Mouse (Mus musculus) heart, adult 2 months (tissue): ENCODE results near the gene Plac1.

Experiments used
- CTCF ChIP-seq: fragments of 200-600 bp; IDR thresholded peaks from 2 replicates; pipeline ENCODE4 v1.8.1; 2022; ENCODE audit warnings: antibody characterized with exemption, mild to moderate bottlenecking, moderate library complexity
- EP300 ChIP-seq: fragments of 200-500 bp; IDR thresholded peaks from 2 replicates; pipeline ENCODE4 v1.6.1; 2011; ENCODE audit warnings: low read depth, low read length, control low read depth; ENCODE audit not compliant: insufficient read depth
- POLR2A ChIP-seq: fragments of 200-500 bp; IDR thresholded peaks from 2 replicates; pipeline ENCODE4 v1.6.1; 2011; ENCODE audit warnings: mild to moderate bottlenecking, low read depth, low read length, control low read depth; ENCODE audit not compliant: insufficient read depth

DNA sequence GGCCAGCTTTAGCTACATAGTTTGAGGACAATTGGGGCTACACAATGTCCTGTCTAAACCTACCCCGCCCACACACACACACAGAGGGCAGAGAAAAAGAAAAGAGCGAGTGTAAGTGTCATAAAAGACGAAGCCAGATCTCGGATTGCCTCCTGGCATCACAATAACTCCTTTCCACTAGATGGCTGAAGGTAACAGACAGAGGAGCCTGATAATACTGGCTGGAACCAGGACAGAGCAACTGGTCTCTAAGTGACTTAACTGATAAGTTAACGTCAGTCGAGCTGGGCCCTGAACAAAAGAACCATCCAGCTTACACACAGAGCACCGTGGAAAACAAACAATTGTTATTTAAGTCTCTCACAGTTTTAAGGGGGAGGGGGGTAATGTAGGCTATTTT lies 3.5 kb downstream of the Plac1 start:
- TF ChIP-seq CTCF (no peak), POLR2A (no peak), EP300 (no peak)
